Mouse (Mus musculus) C2C12 (cell line): Measurements from ENCODE around the gene Pde11a.

Experiments used
- CEBPB ChIP-seq: IDR thresholded peaks from one replicate; pipeline ENCODE4 v1.6.1; 2011; ENCODE audit warnings: low read depth, mild to moderate bottlenecking, control low read depth, moderate library complexity
- CTCF ChIP-seq: IDR thresholded peaks from one replicate; pipeline ENCODE4 v1.5.1; 2011; ENCODE audit not compliant: control insufficient read depth, insufficient read depth, insufficient read length
- MAX ChIP-seq: IDR thresholded peaks from one replicate; pipeline ENCODE4 v1.6.1; 2011; ENCODE audit warnings: mild to moderate bottlenecking, control low read depth

DNA sequence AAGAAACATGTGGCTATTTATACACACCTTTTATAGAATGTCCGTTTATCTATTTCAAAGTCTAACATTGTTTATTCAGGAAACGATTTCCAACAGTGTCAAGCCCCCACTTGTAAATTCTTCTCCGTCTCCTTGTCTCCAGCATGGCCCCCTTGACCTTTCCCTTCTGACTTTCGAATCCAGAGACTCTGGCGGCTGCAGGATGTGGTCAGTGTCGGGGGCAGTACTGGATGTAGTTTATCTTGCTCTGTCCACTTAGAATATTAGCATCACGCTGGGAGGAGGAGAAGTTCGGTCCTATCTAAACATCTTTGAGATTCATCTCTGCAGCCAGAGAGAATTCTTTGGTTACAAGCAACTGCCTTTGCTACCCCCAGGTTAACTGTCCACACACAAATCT, 240.2 kb downstream of the Pde11a start:
- TF ChIP-seq CTCF (no peak), MAX (no peak), CEBPB (no peak)
